Mouse (Mus musculus) cerebellum, adult 2 months (tissue): ENCODE data around the gene Defb28.

Source experiments
- CTCF ChIP-seq: fragments of 200-500 bp; IDR thresholded peaks from 2 replicates; pipeline ENCODE4 v1.5.1; 2011; ENCODE audit warnings: low read depth, mild to moderate bottlenecking, control low read depth, low read length, moderate library complexity, borderline replicate concordance; ENCODE audit not compliant: insufficient read depth
- POLR2A ChIP-seq: fragments of 200-500 bp; IDR thresholded peaks from 2 replicates; pipeline ENCODE4 v1.6.1; 2011; ENCODE audit warnings: low read length, control low read depth, borderline replicate concordance; ENCODE audit not compliant: insufficient read depth

DNA sequence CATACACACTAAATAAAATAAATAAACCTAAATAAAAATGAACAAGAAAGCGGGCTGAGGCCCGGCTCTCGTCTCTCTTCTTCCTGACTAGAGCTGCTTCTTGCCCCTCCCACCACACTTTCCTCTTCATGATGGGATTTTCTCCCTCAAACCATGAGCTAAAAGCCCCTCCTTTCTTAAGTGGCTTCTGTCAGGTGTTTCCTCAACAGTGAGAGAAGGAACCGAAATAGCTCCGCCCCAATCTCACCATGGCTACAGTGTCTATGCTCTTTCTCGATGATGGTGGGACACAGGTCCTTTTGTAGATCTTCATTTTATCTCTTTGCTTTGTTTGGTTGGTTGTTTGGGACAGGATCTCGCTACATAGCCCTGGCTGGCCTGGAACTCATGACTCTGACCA is 38.6 kb downstream of the Defb28 start:
- no peak for TF ChIP-seq CTCF
- TF ChIP-seq POLR2A: no peak
